Mouse (Mus musculus): ENCODE measurements around the gene Mr1. TPM values are rescaled to one million over a fixed set of nuclear protein-coding genes. Genes with fewer than 3 reads are reported as not detected.

The Mr1 gene
- total RNA-seq, 1 experiment = not detected

GRCm38 (mm10) chr1:155090327-155090726, 56.3 kb downstream of the Mr1 start:
- Histone ChIP-seq H3K36me3 (ENCODE audit: control insufficient read depth, insufficient read depth, low read length, poor library complexity, severe bottlenecking) (no peaks in the 10 kb centered on the region), H3K4me1 (ENCODE audit: control insufficient read depth in 2 of 2, insufficient read depth in 2 of 2, low read length in 2 of 2, poor library complexity in 1 of 2) (peaks cover 3 to 14% of the 10 kb centered on the region in 2 experiments; a peak in 2 of 4 replicates), H3K9me3 (ENCODE audit: control insufficient read depth, insufficient read depth, low read depth, low read length) (no peaks in the 10 kb centered on the region), H3K27ac (ENCODE audit: insufficient read depth, low read depth, low read length, poor library complexity, severe bottlenecking) (no peak overlapping the region), H3K4me3 (ENCODE audit: insufficient read depth in 1 of 2, low read depth in 1 of 2, low read length in 2 of 2, poor library complexity in 1 of 2, severe bottlenecking in 1 of 2) (no peak overlapping the region), H3K9ac (ENCODE audit: insufficient read depth, low read depth, low read length, poor library complexity, severe bottlenecking) (no peak overlapping the region)
- in situ Hi-C loops (cut with MboI; ENCODE audit: low sequenced_read_pairs in 2 of 2, unreplicated experiment in 2 of 2) = loop anchor here (25.0 kb wide), 1 partner anchor 647 kb away; no protein-coding TSS in a partner anchor
- TF ChIP-seq MAFK (IDR thresholded peaks at IDR 0.05; ENCODE audit: insufficient read depth, low read depth, low read length) (no peak), HCFC1 (IDR thresholded peaks at IDR 0.05; ENCODE audit: borderline replicate concordance, insufficient read depth, low read length) (no peak), CHD2 (IDR thresholded peaks at IDR 0.05; ENCODE audit: low read depth, low read length) (no peak)
- no peak for DNase-seq (ENCODE audit: low read depth, low spot score)

- no peak overlapping the region for H3K27ac ChIP-seq (ENCODE audit: insufficient read depth, low read depth, low read length, poor library complexity, severe bottlenecking)
Measured at GRCm38 (mm10) chr1:155088847-155089603, 57.6 kb downstream of the Mr1 start.

GRCm38 (mm10) chr1:155088046-155088445, 58.6 kb downstream of the Mr1 start:
- DNase-seq (ENCODE audit: low read depth, low spot score) = no peak
- H3K27ac ChIP-seq (ENCODE audit: insufficient read depth, low read depth, low read length, poor library complexity, severe bottlenecking) = no peak overlapping the region
- H3K36me3 ChIP-seq (ENCODE audit: control insufficient read depth, insufficient read depth, low read length, poor library complexity, severe bottlenecking) = no peaks in the 10 kb centered on the region
- in situ Hi-C loops (cut with MboI; ENCODE audit: low sequenced_read_pairs in 2 of 2, unreplicated experiment in 2 of 2) = loop anchor here (25.0 kb wide), 1 partner anchor 649 kb away; no protein-coding TSS in a partner anchor
- H3K9me3 ChIP-seq (ENCODE audit: control insufficient read depth, insufficient read depth, low read depth, low read length) = no peaks in the 10 kb centered on the region
- peaks cover 6 to 19% of the 10 kb centered on the region in 2 experiments; a peak in 2 of 4 replicates for H3K4me1 ChIP-seq (ENCODE audit: control insufficient read depth in 2 of 2, insufficient read depth in 2 of 2, low read length in 2 of 2, poor library complexity in 1 of 2)
- no peak overlapping the region for H3K9ac ChIP-seq (ENCODE audit: insufficient read depth, low read depth, low read length, poor library complexity, severe bottlenecking)
- TF ChIP-seq MAFK (IDR thresholded peaks at IDR 0.05; ENCODE audit: insufficient read depth, low read depth, low read length) = no peak
- TF ChIP-seq ZC3H11A (IDR thresholded peaks at IDR 0.05; ENCODE audit: borderline replicate concordance, low read depth, low read length) = no peak
- TF ChIP-seq HCFC1 (IDR thresholded peaks at IDR 0.05; ENCODE audit: borderline replicate concordance, insufficient read depth, low read length) = no peak
- no peak for TF ChIP-seq CHD2 (IDR thresholded peaks at IDR 0.05; ENCODE audit: low read depth, low read length)
- no peak for TF ChIP-seq ZNF384 (IDR thresholded peaks at IDR 0.05; ENCODE audit: low read depth, low read length)
- H3K4me3 ChIP-seq (ENCODE audit: insufficient read depth in 1 of 2, low read depth in 1 of 2, low read length in 2 of 2, poor library complexity in 1 of 2, severe bottlenecking in 1 of 2) = no peak overlapping the region

More at GRCm38 (mm10) chr1:155088847-155089603, 57.6 kb downstream of the Mr1 start:
- no peak for DNase-seq (ENCODE audit: low read depth, low spot score)
- no peaks in the 10 kb centered on the region for H3K36me3 ChIP-seq (ENCODE audit: control insufficient read depth, insufficient read depth, low read length, poor library complexity, severe bottlenecking)
- TF ChIP-seq MAFK (IDR thresholded peaks at IDR 0.05; ENCODE audit: insufficient read depth, low read depth, low read length) (no peak), ZC3H11A (IDR thresholded peaks at IDR 0.05; ENCODE audit: borderline replicate concordance, low read depth, low read length) (no peak), CHD2 (IDR thresholded peaks at IDR 0.05; ENCODE audit: low read depth, low read length) (no peak), HCFC1 (IDR thresholded peaks at IDR 0.05; ENCODE audit: borderline replicate concordance, insufficient read depth, low read length) (no peak), ZNF384 (IDR thresholded peaks at IDR 0.05; ENCODE audit: low read depth, low read length) (no peak)
- H3K4me3 ChIP-seq (ENCODE audit: insufficient read depth in 1 of 2, low read depth in 1 of 2, low read length in 2 of 2, poor library complexity in 1 of 2, severe bottlenecking in 1 of 2) = no peak overlapping the region
- no peak overlapping the region for H3K9ac ChIP-seq (ENCODE audit: insufficient read depth, low read depth, low read length, poor library complexity, severe bottlenecking)
- no peaks in the 10 kb centered on the region for H3K9me3 ChIP-seq (ENCODE audit: control insufficient read depth, insufficient read depth, low read depth, low read length)
- peaks cover 6 to 19% of the 10 kb centered on the region in 2 experiments; a peak in 2 of 4 replicates for H3K4me1 ChIP-seq (ENCODE audit: control insufficient read depth in 2 of 2, insufficient read depth in 2 of 2, low read length in 2 of 2, poor library complexity in 1 of 2)
- in situ Hi-C loops (cut with MboI; ENCODE audit: low sequenced_read_pairs in 2 of 2, unreplicated experiment in 2 of 2) = loop anchor here (25.0 kb wide), 1 partner anchor 648 kb away; no protein-coding TSS in a partner anchor

GRCm38 (mm10) chr1:155086893-155087292, 59.7 kb downstream of the Mr1 start:
- Histone ChIP-seq H3K4me1 (ENCODE audit: control insufficient read depth in 2 of 2, insufficient read depth in 2 of 2, low read length in 2 of 2, poor library complexity in 1 of 2) (peaks cover 9 to 18% of the 10 kb centered on the region in 2 experiments; a peak in 3 of 4 replicates), H3K36me3 (ENCODE audit: control insufficient read depth, insufficient read depth, low read length, poor library complexity, severe bottlenecking) (no peaks in the 10 kb centered on the region), H3K9ac (ENCODE audit: insufficient read depth, low read depth, low read length, poor library complexity, severe bottlenecking) (no peak overlapping the region), H3K9me3 (ENCODE audit: control insufficient read depth, insufficient read depth, low read depth, low read length) (no peaks in the 10 kb centered on the region), H3K4me3 (ENCODE audit: insufficient read depth in 1 of 2, low read depth in 1 of 2, low read length in 2 of 2, poor library complexity in 1 of 2, severe bottlenecking in 1 of 2) (no peak overlapping the region), H3K27ac (ENCODE audit: insufficient read depth, low read depth, low read length, poor library complexity, severe bottlenecking) (no peak overlapping the region)
- TF ChIP-seq CHD2 (IDR thresholded peaks at IDR 0.05; ENCODE audit: low read depth, low read length) = no peak
- no peak for TF ChIP-seq ZC3H11A (IDR thresholded peaks at IDR 0.05; ENCODE audit: borderline replicate concordance, low read depth, low read length)
- in situ Hi-C loops (cut with MboI; ENCODE audit: low sequenced_read_pairs in 2 of 2, unreplicated experiment in 2 of 2) = loop anchor here (25.0 kb wide), 1 partner anchor 650 kb away; no protein-coding TSS in a partner anchor
- no peak for DNase-seq (ENCODE audit: low read depth, low spot score)
